Mouse (Mus musculus): Measurements from ENCODE around the gene Ubtd2.

DNA sequence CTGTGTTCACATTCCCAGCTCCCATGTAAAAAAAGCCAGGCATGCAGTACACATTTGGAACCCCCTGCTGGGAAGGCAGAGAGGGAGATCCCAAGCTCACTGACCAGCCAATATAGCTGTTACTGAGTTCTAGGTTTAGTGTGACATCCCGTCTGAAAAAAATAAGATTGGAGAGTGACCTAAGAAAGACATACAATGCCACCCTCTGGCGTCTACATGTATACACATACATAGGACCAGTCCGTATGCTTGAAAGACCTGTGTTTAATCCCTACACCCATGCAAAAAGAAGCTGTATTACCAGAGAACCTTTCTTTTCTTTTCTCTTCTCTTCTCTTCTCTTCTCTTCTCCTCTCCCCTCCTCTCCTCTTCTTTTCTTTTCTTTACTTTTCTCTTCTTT, 30.1 kb downstream of the Ubtd2 start:
- TF ChIP-seq POLR2A (IDR thresholded peaks at IDR 0.05; ENCODE audit: insufficient read depth, low read depth, low read length), result no peak
- no peak for TF ChIP-seq CTCF (IDR thresholded peaks at IDR 0.05; ENCODE audit: insufficient read depth, low read depth, low read length)
